Mouse (Mus musculus): ENCODE data around the gene Megf8.
"Not testable (repeated sequence)": the region's sequence is repeated elsewhere in the genome, so short reads cannot be mapped to it uniquely, and the experiment has no call there.

Megf8 gene

DNA sequence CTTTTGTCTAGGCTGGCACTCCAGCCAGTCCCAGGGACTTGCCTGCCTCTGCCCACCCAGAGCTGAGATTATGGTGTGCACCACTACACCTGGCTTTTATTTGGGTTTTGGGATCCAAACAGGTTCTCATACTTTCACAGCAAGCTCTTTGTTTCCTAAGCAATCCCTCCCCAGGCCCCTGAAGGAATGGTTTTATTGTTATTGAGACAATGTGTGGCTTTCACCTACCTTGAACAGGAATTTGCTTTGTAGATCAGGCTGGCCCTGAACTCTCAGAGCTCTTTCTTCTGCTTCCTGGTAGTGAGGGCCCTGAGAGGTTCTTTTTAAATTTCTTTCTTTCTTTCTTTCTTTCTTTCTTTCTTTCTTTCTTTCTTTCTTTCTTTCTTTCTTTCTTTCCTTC lies 65.6 kb downstream of the Megf8 start:
- no peak for ATAC-seq (ENCODE audit: low TSS enrichment)

DNA sequence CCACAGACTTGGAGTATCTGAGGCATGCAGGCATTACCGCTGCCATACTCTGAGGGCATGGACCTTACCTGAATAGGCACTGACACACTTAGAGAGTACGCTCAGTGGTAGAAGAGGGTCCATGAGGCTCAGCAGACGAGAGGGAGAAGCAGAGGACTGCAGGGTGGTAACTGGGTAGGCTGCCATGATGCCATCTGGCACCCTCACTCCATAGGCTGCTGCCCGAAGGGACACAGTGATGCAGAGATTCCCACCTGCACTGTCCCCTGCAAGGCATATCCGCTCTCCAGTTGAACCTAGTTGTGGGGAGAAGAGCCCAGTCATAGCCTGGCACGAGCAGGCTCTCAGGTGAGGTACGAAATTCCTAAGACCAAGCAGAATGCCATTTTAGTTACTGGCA lies 66.4 kb downstream of the Megf8 start:
- ATAC-seq (ENCODE audit: low TSS enrichment) = no peak

DNA sequence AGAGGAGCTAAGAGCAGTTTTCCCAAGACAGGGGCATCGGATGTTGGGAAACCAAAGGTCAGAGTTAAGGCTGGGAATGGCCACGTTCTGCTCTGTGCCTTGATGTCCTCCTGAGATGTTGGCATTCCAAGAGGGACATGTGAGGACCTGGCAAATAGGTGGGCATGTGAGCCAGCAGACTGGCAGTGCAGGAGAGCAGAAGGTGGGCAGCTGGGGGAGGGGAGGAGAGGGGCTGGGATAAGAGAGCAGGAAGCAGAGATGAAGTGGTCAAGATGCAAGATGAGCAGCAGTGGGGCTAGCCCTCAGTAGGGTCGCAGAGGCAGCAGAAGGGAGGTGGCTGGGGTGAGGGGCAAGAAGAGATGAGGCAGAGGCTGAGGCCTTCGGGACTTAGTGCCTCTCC lies 66.9 kb downstream of the Megf8 start:
- ATAC-seq (ENCODE audit: low TSS enrichment) = no peak

DNA sequence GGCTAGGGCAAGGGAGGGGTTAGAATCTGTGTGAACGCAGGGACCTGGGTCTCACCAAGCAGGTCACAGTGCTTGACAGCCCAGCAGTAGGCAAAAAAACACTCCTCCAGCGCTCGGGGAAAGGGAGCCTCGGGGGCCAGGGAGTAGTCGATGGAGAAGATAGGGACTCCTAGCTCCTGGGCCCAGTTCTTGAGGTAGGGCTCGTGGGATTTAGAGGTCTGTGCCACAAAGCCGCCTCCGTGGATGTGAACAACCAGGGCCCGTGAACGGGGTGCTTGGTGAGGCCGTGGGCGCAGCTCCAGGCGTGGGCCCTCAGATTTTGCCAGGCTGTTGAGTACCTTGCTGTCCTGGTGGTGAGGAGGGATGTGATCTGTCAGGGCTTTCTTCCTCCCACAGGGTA lies 67.4 kb downstream of the Megf8 start:
- ATAC-seq (ENCODE audit: low TSS enrichment) = no peak

DNA sequence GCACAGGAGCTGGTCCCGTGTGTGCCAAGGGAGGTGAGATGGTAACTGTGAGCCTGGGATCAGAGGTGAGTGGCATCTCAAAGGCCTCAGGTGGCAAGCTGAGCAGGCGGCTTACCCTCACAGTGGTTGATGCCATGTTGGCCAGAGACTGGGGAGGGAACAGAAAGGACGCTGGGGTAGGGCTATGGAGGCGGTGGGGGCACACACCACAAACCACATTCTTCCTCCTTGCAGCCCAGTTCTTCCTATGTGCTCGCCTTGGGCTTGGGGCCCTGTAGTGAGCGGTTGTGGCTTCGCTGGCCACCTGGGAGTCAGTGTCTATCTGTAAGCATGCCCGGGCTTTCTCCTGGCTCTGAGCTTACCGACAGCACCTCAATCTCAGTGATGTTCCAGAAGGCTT lies 67.9 kb downstream of the Megf8 start:
- ATAC-seq (ENCODE audit: low TSS enrichment) = no peak

DNA sequence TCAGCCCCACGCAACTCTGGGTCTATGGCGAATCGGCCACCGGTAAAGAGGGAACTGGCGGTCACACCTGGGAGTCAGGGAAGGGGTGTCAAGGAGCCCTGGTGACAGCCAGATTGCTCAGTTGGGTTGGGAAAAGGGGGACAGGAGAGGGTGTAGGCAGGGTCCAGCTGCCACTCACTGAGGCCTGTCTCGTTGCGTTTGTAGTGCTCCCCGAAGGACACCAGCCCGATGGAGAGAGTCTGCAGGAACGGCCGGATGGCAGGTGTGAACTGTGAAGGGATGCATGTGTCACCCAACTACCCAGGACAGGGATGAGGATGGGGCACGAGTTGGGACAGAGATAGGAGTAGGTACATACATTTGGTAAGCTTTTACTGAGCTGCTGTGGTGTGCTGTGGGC lies 68.3 kb downstream of the Megf8 start:
- ATAC-seq (ENCODE audit: low TSS enrichment) = no peak

DNA sequence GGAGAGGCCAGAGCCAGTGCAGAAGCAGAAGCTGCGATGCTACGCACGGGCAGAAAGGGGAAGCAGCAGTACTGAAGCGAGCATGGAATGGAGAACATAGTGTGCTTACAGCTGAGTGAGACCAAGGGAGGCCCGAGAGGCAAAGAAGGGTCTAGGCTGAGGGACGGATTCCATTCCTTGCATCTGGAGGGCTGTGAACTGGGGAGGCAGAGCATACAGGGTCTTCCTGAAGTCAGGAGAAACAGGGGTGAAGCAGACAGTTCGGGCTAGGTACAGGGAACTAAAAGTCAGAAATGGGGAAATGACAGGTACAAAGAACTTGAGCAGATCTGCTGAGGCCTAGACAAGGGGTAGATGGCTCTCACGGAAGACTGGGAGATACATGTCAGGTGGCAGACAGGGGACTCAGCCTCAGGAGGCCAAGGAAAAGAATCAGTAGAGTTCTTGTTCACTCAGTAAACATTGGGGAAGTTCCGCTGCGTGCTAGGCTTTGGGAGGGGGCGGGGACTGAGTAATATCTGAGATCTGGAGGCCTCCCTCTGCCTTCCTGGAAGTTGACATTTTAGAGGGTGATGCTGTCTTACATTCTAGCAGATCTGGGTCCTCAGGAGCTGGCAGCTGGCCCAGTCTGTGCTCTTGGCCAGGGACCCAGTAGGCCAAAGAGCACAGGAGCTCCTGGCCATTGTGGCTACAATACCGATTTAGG lies 69.0 kb downstream of the Megf8 start:
- no peak for ATAC-seq (ENCODE audit: low TSS enrichment)

DNA sequence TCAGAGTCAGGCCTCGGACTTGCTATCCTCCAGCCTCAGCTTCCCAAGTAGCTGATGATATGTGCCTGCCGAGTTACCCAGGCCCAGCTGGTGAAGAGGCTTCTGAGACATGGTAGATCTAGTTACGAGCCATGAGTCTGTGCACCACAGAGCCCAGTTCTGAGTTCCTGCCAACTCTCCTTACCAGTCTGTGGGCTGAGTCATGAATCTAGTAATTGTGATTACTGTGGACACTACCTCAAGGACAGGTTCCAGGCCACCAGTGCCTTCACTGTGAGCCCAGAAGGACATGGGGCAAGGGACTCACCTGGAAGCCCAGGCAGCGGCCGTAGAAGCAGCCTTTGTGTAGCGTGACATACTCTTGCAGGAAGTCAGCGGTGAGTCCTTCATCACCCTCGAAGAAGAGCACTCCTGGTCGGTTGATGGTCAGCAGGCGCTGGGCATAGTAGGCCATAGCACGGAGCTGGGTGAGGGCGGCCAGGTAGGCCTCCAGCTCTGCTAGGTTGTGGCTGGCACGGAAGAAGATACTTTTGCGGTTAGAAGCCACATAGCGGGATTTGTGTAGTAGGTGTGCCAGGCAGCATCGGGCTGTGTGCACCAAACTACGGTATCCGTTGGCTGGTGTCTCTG lies 71.0 kb downstream of the Megf8 start:
- ATAC-seq (ENCODE audit: low TSS enrichment) = no peak

DNA sequence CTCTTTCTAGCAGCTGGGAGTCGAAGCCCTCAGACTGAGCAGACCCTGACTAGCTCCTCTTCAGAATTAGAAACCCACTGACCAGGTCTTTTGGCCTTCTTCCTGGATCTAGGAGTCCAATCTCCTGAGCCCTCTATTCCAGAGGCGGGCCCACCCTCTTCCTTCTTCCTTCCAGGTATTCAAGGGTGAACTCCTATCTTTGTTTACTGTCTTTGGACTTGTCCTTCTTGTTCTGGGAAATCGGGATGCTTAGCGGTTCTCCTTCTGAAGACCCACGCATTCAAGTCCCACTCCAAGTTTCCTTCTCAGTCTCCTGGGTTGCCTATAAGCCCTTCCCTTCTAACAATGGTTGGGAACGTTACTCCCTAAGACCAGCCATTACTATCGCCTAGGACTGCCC lies 72.0 kb downstream of the Megf8 start:
- no peak for ATAC-seq (ENCODE audit: low TSS enrichment)

DNA sequence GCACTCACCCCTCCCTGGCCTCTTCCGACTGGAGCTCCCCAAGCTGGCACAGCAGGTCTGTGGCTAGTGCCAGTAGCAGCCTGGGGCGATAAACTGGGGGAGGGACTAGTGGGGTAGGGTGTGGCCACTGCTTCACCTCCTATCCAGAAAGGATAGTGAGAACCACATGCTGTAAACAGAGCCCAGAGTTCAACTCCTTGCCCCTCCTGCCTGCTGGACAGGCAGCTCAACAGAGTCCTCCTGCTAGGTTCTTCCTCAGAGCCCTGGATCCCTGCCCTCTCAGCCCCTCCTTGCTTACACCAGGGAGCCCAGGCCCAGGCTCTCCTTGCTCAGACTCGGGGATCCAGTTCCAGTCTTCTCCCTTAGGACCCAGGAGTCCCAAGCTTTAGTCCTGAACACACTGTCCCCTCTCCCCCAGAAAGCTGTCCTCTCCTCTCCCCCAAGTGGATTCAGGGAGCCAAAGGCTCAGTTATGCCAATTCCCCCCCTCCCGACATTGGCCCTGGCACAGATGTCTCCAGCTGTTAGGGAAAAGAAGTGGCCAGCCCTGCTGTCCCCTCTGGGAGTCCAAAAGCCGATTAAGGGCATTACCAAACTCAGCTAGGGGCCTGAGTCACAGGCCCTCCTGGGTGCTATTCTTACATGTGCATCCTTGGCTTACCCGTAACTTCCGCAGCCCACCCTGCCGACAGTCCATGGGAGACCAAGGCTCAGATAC lies 73.2 kb downstream of the Megf8 start:
- ATAC-seq (ENCODE audit: low TSS enrichment) = peak; percentile 18

DNA sequence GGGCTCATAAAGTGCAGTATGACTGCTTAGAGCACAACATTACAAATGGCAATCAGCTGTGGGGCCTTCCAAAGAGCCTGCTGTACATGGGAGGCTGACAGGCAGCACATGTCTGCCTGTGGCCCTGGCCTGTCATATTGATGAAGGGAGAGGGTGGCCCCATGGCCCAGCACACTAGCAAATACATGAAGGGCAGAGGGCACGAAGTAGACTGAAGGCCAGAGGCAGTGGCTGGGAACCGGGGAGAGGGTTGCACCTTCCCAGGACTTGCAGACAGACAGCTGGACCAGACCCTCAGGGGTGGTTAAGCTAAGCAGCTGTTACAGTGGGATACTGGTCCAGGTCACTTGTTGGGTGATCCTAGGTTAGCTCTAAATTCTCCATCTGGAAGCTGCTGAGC lies 74.0 kb downstream of the Megf8 start:
- ATAC-seq (ENCODE audit: low TSS enrichment) = no peak

DNA sequence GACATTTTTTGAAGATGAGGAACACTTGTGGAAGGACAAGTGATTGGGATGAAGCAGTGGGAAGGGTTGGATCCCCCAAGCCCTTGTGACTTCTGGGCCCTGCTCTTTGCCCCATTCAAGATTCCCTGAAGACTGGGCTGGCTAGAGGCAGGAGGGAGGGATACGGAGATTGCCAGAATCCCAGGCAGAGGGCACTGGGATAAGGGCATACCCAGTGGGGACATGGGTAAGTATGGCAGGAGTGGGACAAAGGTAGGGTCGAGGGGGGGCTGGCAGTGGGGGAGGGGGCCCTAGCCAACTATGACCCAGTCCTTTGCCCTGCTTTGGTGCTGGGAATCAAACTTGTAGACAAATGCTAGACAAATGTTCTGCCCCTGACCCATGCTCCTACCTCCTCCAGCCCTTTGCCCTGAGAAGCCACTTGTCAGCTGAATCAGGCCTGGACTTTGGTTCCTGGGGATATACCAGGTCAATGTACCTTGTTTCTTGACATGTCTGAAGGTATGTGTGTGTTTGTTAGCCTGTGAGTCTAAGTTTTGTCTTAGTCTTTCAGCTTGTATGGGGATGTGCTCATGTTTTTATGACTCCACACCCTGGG lies 75.0 kb downstream of the Megf8 start:
- no peak for ATAC-seq (ENCODE audit: low TSS enrichment)

DNA sequence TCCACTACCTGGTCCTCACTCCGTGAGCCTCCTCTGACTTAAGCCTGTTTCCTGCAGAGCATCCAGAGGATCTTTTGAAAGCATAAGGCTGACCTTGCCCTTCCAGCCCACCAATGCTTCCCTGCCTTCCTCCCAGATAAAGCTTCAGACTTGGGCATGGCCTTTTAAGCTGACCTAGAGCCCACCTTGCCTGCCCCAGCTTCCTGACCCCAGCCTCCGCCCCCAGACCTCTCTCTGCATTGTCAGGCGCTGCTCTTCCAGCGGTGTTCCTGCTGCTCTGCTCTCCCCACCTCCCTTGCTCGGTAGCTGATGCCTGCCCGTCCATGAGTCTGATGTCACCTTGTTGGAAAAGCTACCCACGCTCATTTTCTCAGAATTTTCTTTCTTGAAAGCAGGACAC lies 75.9 kb downstream of the Megf8 start:
- ATAC-seq (ENCODE audit: low TSS enrichment) = no peak; the same call in 1 of the 2 replicates

DNA sequence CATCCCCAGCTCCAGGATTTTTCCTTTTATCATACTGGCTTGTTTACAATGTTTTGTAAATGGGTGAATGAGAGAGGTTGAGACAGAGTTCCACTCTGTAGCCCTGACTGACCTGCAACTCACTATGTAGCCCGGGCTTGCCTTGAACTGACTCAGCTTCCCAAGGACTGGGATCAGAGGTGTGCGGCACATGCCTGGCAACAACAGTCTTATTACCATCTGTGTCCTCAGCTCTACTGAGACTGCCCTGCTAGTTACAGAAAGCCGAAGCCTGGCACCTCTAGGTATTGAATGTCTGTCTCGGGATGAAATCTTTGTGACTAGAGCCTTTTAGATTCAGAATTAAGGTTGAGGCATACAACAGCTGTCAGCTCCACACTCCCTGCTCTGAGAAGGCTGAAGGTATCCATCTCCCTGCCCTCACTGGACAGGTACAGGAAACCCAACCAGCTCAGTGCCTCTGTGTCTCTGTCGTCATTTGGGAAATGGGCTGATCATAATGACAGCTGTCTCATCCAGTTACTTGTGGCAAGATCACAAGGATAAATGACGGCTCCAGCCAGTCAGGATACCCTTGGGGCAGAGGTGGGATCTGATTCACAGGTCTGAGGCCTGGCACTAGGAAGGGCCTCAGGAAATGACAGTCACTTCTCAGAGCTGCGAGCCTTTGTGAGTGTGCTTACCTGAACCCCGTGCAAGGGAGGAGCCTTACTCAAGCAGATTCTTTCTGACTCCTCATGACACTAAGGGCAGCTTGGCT lies 76.7 kb downstream of the Megf8 start:
- no peak for ATAC-seq (ENCODE audit: low TSS enrichment)

DNA sequence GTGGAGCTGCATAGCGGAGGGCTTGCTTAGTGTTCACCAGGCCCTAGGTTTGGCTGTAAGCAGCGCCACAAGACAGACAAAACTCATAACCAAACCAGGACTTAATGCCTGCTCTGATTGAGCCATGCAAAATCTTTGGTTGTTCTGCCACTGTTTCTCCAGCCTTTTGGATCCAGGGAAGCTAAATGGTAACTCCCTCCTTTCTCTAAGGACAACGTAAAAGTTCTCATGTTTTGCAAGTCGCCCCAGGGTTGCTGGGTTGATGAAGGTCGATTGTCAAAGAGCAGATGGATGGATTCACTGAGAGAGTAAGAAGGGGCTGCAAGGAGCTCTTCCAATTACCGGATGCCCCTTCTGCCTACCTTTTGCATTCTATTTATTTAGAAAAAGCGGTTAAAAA lies 77.8 kb downstream of the Megf8 start:
- ATAC-seq (ENCODE audit: low TSS enrichment) = no peak

DNA sequence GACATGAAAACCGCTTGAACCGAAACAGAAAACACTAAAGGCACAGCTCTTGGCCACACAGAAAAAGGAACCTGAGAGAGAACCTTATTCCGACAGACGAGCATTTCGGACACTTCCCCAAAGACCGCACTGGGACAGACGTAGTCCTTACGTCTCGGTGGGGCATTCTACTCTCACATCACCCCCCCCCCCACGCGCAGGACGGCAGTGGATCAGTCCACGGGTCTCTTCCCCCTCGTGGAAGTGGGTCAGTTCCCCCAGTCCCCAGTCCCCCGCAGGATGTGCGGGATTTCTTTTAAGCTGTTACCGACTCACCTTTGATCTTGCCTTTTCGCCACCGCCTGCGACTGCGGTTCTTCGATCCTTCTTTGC lies 78.2 kb downstream of the Megf8 start:
- ATAC-seq (ENCODE audit: low TSS enrichment) = peak; percentile 38

DNA sequence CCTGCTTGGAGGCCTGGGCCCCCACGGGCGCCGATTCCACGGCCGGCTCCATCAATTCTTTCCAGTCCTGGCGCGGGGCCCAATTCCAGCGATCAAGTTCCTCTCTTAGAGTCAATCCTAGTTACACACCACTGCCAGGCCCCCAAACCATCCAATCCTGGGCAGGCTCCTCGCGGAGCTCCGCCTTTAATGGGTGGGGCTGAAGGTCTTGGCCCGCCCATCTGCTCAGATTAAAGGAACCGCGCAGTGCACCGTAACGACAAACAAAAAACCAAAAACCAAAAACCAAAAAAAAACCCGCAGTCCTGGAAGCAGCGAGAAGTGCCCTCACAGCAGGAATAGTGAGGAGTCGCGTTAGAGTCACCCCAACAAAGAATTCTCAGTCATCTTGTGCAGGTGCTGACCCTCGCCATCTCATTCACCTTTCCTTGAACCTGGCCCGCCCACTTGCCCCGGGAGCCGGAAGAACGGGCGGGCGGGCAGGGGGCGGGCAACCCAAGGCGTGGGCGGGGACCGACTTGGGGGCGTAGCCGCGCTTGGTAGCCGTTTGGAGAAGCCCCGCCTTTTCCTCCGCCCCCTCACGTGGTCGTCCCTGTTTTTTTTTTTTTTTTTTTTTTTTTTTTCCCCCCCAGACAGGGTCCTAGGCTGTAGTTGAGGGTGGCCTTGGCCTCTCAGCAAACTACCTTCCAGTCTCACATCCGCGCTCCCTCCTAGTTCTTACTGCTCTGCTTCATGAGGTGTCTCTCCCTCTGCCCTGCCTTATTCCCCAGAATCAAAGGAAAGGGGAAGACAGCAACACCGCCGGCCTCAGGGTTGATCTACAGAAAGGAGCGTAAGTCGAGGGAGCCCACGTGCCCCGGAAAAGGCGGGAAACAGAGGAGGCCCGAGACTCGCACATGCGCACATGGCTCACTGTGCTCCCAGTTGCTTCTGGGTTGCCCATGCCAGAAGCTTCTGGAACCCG lies 78.9 kb downstream of the Megf8 start:
- peak; percentile 89 for ATAC-seq (ENCODE audit: low TSS enrichment)

DNA sequence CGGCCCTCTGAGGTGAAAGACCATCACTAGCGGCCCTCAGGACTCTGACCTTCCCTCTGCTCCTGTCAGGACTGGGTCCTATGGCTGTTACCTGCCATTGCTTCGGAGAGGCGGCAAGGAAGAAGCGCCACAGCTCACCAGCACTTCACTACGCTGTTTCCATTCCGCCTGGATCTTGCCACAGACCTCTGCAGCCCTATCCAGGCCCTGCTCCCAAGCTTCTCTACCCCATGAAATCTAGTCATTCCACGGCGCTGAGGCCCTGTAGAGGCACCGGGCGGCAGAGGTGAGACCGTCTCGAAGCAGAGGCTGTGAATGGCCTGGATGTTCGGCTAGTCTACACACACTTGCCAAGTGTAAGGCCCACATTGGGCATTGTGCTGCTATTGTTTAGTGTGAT lies 79.7 kb downstream of the Megf8 start:
- ATAC-seq (ENCODE audit: low TSS enrichment) = no peak

DNA sequence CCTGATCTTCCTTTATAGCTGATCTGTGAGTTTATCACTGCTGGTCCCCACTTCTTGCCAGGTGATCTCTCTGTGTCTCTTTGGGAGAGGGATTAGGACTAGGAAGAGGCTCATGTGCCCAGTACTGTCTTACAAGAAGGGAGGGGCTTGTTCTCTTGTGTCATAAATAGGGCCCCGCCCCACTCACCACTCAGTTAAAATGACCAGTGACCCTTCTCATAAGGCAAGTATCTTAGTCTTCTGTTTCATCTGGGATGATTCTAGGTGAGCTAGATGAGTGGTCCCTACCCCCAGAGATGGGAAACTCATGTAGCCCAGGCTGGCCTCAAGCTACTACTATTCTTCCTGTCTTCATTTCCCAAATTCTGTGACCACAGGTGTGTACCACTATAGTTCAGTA lies 81.6 kb downstream of the Megf8 start, which contains the start of gene Lipe:
TSS of gene Lipe (minus strand) at position 101 of the 400 bp plus-strand sequence.
- no peak for ATAC-seq (ENCODE audit: low TSS enrichment)

DNA sequence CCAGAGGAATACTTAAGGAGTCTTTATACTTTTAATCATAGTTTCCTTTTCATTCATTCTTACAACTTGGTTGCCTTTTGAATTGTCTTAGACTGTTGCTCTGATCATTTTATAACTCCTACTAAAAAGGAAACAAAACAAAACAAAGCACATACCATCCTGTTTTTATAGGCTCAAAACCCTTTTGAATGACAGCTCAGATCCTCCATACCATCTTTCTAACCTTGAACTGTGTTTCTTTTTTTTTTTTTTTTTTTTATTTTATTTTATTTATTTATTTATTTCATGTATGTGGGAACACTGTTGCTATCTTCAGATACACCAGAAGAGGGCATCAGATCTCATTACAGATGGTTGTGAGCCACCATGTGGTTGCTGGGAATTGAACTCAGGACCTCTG lies 82.1 kb downstream of the Megf8 start:
- not testable (repeated sequence) for ATAC-seq (ENCODE audit: low TSS enrichment)

DNA sequence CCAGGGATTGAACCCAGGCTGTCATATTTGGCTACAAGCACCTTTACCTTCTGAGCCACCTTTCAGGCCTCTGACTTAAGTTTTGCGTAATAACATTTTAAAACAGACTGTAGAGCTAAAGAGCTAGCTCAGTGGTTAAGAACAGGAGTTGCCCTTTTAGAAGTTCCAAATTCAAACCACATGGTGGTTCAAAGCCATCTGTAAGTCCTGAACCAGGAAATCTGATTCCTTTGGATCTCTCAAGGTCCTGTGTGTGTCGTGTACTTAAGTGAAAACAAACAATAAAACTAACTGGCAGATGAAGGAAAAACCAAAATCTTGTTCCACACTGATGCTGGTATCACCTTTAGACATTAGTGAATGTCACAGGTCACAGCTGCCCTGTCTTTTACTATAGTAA lies 84.6 kb downstream of the Megf8 start:
- no peak for ATAC-seq (ENCODE audit: low TSS enrichment)
